Mouse (Mus musculus) lung, postnatal 0 days (tissue): ENCODE data around the gene Tex33. TPM values are rescaled to one million over a fixed set of nuclear protein-coding genes. Genes with fewer than 3 reads are reported as not detected.
"Not testable (repeated sequence)": the region's sequence is repeated elsewhere in the genome, so short reads cannot be mapped to it uniquely, and the experiment has no call there.

Experiments used
- ATAC-seq: fragments of 200-750 bp; cut with Nextera tagmentation; 2 replicates; pipeline ENCODE4 v1.8.0; 2017; ENCODE audit warnings: moderate library complexity
- DNase-seq: peaks from one replicate; pipeline ENCODE4 v3.0.0-alpha.2; 2016; ENCODE audit warnings: low spot score
- H3K27ac ChIP-seq: fragments of 300-500 bp; sonication (generic); 2 replicates; pipeline ENCODE4 v1.5.1; 2014; ENCODE audit warnings: antibody characterized with exemption, mild to moderate bottlenecking, low read length, mixed read lengths
- H3K27me3 ChIP-seq: fragments of 300-500 bp; sonication (generic); replicated peaks from 2 replicates; pipeline ENCODE4 v1.6.1; 2014; ENCODE audit warnings: low read length, mixed read lengths; ENCODE audit not compliant: insufficient read depth
- H3K36me3 ChIP-seq: fragments of 300-500 bp; sonication (generic); 2 replicates; pipeline ENCODE4 v1.6.1; 2014; ENCODE audit warnings: low read length, mixed read lengths; ENCODE audit not compliant: insufficient read depth
- H3K4me1 ChIP-seq: fragments of 300-500 bp; sonication (generic); 2 replicates; pipeline ENCODE4 v1.6.1; 2014; ENCODE audit warnings: antibody characterized with exemption, low read depth, low read length, mixed read lengths; ENCODE audit not compliant: insufficient read depth
- H3K4me2 ChIP-seq: fragments of 300-500 bp; sonication (generic); replicated peaks from 2 replicates; pipeline ENCODE4 v1.6.1; 2014; ENCODE audit warnings: low read depth, mild to moderate bottlenecking, low read length, moderate library complexity, mixed read lengths
- H3K4me3 ChIP-seq: fragments of 300-500 bp; sonication (generic); 2 replicates; pipeline ENCODE4 v1.5.1; 2014; ENCODE audit warnings: low read depth, low read length
- H3K9ac ChIP-seq: fragments of 300-500 bp; sonication (generic); replicated peaks from 2 replicates; pipeline ENCODE4 v1.6.1; 2014; ENCODE audit warnings: low read depth, mild to moderate bottlenecking
- H3K9me3 ChIP-seq: fragments of 300-500 bp; sonication (generic); 2 replicates; pipeline ENCODE4 v1.6.1; 2016; ENCODE audit warnings: low read length, mixed read lengths
- CTCF ChIP-seq: IDR thresholded peaks from 2 replicates; pipeline ENCODE4 v1.5.1; 2016; ENCODE audit warnings: antibody characterized with exemption, mild to moderate bottlenecking
- EP300 ChIP-seq: IDR thresholded peaks from 2 replicates; pipeline ENCODE4 v1.6.1; 2016; ENCODE audit warnings: antibody characterized with exemption, mild to moderate bottlenecking, control low read depth
- WGBS: fragments of 180-500 bp; shearing (Covaris S2); extraction: QIAGEN DNeasy Blood & Tissue Kit; methylation state at CpG from one replicate; pipeline ENCODE4 v1.1.7; 2014; 5-methylcytosine and 5-hydroxymethylcytosine counted together
- polyA plus RNA-seq: library from polyadenylated mRNA; unstranded; fragments of >200 nt; fragmentation: Nextera tagmentation; extraction: Ambion mirVana; gene quantifications from 2 replicates; pipeline ENCODE4 v1.2.1, GENCODE M21; 2015

Gene Tex33
- polyA plus RNA-seq, 1 experiment from 2014 or later: not detected

DNA sequence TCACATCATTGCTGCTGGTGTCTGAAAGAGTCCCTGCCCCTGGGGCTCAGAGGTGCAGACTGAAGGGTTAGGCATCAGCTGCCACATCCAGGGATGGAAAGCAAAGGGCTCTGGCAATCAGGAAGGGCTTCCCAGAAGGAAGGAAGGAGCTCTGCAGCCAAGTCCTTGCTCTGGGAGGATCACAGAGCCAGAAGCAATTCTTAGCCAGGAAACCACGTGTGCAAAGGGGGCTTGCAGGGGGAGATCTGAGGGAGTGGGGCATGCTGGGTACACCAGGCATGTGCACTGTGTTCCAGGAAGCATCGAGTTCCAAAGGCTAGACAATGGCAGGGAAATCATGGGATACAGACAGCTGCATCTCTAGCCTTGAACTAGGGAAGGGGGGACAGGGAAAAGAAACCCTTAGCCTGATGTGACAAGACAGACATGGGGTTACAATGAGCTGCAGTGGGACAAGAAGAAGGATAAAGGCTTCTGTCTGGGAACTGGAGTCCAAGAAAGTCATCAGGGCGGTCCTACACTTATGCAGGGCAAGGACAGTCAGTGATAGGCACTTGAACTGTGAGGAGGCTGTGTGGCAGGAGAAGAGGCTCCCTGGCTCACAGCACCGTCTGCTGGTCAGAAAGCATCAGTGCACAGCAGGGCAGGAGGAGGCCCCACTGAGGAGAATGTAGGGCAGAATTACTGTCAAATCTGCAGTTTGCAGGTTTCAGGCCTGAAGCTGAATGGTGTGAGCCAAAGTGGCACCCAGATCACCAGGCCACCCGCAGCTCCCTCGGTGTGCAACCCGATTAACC, 55.9 kb downstream of the Tex33 start:
- H3K9me3 ChIP-seq, H3K27ac ChIP-seq, H3K4me2 ChIP-seq, H3K4me1 ChIP-seq, H3K27me3 ChIP-seq, H3K4me3 ChIP-seq, H3K9ac ChIP-seq, H3K36me3 ChIP-seq: not testable (repeated sequence)
- DNase-seq: peak; percentile 70
- TF ChIP-seq CTCF: peak; percentile 97
- WGBS: 27% methylated on average over 7 of the region's 7 CpGs
- ATAC-seq: peak; percentile 63

- no peak overlapping the region for H3K4me3 ChIP-seq
- H3K9me3 ChIP-seq: no peaks in the 10 kb centered on the region
- H3K36me3 ChIP-seq: no peaks in the 10 kb centered on the region
- TF ChIP-seq CTCF (no peak), EP300 (no peak)
- no peaks in the 10 kb centered on the region for H3K4me1 ChIP-seq
- WGBS: 76% methylated on average over 3 of the region's 3 CpGs
- H3K27ac ChIP-seq: no peak overlapping the region
- DNase-seq: no peak
- ATAC-seq: no peak
- no peak overlapping the region for H3K4me2 ChIP-seq
- no peak overlapping the region for H3K9ac ChIP-seq
- no peaks in the 10 kb centered on the region for H3K27me3 ChIP-seq
Measured at GRCm38 (mm10) chr15:78334380-78334779, 61.3 kb downstream of the Tex33 start.

DNA sequence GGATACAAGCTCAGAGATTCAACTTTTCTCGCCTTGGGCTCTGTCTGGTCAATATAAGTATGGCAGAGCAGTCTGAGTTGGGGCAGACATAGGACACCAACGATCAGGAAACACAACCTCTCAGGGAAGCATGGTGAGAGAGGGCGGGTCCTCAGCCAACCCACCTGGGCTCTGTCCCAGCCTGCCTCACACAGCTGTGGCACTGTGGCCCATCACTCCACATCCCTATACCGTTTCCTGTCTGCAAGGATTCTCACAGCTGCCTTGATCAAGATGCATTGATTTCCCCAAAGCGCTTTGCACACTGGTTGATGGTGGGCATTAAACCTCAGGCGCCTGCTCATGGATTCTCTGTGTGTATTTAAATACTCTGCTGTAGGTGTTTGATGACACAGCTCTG, 62.7 kb downstream of the Tex33 start:
- no peak overlapping the region for H3K9ac ChIP-seq
- no peak overlapping the region for H3K4me2 ChIP-seq
- no peaks in the 10 kb centered on the region for H3K9me3 ChIP-seq
- no peaks in the 10 kb centered on the region for H3K4me1 ChIP-seq
- ATAC-seq (no peak), DNase-seq (no peak)
- TF ChIP-seq EP300 (no peak), CTCF (no peak)
- H3K27me3 ChIP-seq: no peaks in the 10 kb centered on the region
- H3K27ac ChIP-seq: no peak overlapping the region
- WGBS: 61% methylated on average over 6 of the region's 6 CpGs
- no peaks in the 10 kb centered on the region for H3K36me3 ChIP-seq
- H3K4me3 ChIP-seq: no peak overlapping the region

DNA sequence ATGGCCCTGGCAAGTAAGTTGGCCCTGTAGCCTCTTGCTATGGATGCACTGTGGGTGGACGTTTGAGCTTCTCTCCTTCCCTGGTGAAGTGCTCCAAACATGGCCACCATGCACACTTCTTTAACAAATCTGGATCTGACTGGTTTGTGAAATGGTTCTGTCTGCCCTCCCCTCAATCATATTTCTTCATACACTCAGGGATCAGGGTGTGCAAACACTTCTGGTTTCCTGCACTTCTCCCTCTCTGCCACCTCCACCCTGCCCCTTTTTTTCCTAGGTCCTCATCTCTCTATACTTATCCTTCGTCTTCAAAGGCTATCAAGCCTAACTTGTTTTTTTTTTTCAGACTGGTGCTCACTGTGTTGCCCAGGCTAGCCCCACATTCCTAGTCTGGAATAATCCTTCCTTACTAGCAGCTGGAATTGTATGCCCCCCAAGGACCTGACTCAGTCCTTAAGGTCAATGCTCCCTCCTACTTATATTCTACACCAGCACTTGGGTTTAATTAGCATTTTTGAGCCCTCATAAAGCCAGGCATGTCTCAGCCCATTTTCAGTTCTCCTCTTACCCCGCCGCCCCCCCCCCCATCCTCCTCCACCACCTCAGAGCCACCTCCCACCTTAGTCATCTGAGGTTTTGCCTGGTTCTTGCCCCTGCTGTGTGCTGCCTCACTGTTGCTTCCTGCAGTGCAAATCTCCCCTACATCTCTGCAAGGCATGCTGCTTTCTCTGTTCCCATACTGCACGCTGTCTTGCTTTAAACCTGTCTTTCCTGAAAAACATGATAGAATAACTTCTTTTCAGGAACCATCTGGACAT, 64.0 kb downstream of the Tex33 start:
- H3K9me3 ChIP-seq: no peaks in the 10 kb centered on the region
- no peaks in the 10 kb centered on the region for H3K27me3 ChIP-seq
- ATAC-seq (peak; percentile 86), DNase-seq (peak; percentile 80)
- no peaks in the 10 kb centered on the region for H3K36me3 ChIP-seq
- 45% methylated on average over 3 of the region's 5 CpGs for WGBS
- no peak for TF ChIP-seq CTCF
- TF ChIP-seq EP300: 0 out of 2 replicates have a peak, but pooled peaks have one; percentile 14
- no peak overlapping the region for H3K9ac ChIP-seq
- no peak overlapping the region for H3K4me2 ChIP-seq
- H3K27ac ChIP-seq: no peak overlapping the region
- no peaks in the 10 kb centered on the region for H3K4me1 ChIP-seq
- no peak overlapping the region for H3K4me3 ChIP-seq

DNA sequence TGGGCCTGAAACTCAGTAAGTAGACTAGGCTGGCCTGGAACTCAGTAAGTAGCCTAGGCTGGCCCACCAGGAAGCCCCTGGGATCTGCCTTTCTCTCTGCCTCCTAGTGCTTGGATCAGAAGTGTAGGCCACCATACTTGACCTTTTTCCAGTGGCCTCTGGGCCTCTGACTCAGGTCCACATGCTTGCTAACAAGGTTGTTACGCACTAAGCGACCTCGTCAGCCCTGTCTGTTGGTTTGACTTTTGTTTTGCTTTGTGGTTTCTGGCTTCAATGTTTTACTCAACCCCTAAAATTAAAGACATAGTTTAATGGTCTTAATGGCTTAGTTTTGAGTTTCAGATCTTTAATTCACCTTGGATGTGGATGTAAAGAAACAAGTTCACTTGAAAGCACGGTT, 65.0 kb downstream of the Tex33 start:
- Histone ChIP-seq H3K4me3 (no peak overlapping the region), H3K36me3 (no peaks in the 10 kb centered on the region), H3K9ac (no peak overlapping the region), H3K4me1 (no peaks in the 10 kb centered on the region), H3K4me2 (no peak overlapping the region), H3K9me3 (no peaks in the 10 kb centered on the region), H3K27ac (no peak overlapping the region), H3K27me3 (no peaks in the 10 kb centered on the region)
- 71% methylated on average over 4 of the region's 4 CpGs for WGBS
- DNase-seq: no peak
- no peak for ATAC-seq
- TF ChIP-seq EP300 (no peak), CTCF (no peak)

GRCm38 (mm10) chr15:78329972-78330371, 65.7 kb downstream of the Tex33 start:
- H3K9ac ChIP-seq, ATAC-seq, H3K27me3 ChIP-seq, H3K4me3 ChIP-seq, DNase-seq, H3K4me2 ChIP-seq, H3K9me3 ChIP-seq, H3K4me1 ChIP-seq, H3K36me3 ChIP-seq, H3K27ac ChIP-seq: not testable (repeated sequence)
- WGBS: 67% methylated on average over 6 of the region's 6 CpGs
